Mouse (Mus musculus): ENCODE measurements around the gene Ergic1. TPM values are rescaled to one million over a fixed set of nuclear protein-coding genes. Genes with fewer than 3 reads are reported as not detected.

The Ergic1 gene
- total RNA-seq, 2 experiments from 2014 or later = 71.4 to 87.7 TPM

DNA sequence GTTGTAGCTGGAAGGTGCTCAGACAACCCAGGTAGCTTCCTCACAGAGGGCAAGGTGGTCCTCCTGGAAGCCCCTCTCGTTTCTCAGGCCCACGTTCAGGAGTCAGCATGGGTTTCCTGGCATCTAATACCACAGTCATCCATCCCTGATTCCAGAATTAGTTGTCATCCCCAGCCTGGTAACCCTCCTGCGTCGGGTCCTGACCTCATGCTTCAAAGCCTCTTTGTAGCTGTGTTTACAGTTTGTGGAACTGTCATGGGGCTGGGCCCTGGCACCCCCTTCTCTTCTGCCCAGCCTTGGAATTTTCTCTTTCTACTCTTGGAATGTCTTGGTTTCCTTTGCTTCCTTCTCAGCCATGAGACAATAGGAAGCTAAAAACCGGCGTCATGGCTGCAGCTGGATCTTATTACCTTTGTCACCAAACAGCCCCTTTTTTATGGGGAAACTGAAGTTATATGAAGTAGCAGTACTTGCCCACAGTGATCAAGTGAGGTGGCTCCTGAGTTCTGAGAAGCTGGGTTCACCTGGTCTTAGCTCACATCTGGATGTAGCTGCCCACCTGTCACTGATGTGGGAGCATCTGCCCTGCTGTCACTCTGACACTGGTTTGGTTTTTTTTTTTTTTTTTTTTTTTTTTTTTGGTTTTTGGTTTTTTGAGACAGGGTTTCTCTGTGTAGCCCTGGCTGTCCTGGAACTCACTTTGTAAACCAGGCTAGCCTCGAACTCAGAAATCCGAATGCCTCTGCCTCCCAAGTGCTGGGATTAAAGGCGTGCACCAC is 53.6 kb downstream of the Ergic1 start:
- no peak for DNase-seq
- intact Hi-C loops (cut with DNase I; ENCODE audit: low total_unique reads) = no loop called here

DNA sequence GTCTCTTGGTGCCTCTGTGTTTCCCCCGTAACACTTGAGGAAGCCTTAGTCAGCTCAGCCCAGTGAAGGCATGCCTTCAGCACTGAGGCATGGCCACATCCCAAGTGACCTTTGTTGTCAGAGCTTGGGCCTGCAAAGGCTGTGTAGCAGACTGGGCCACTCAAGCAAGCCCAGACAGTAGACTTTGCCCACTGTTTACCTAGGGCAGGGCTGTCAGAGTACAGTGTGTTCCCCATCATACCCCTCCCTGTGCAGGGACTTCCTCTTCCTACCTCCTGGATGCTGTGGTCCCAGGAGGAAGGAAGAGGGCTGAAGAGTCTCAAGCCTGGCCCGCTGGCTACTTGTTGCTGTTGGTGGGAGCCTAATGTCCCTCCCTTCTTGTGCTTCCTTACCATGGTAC is 55.4 kb downstream of the Ergic1 start:
- DNase-seq = no peak
- intact Hi-C loops (cut with DNase I; ENCODE audit: low total_unique reads) = no loop called here

DNA sequence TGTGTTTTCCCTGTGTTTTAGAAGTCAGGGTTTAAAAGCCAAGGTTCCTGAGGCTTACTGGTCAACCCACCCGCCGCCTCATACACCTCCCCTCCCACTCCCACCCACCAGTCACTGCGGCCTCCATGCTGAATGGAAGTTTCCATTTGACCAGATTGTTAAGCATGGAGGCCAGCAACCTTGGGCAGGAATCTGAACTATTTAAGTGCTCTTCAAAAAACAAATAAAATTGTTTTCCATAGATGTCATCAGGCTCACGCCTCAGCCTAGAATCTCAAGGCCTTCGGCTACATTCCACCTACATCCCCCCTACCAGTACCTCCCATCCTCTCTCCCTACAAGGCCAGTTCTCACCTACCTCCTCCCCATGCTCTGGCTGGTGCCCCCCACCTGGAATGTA is 57.2 kb downstream of the Ergic1 start:
- no peak for DNase-seq
- intact Hi-C loops (cut with DNase I; ENCODE audit: low total_unique reads) = no loop called here

DNA sequence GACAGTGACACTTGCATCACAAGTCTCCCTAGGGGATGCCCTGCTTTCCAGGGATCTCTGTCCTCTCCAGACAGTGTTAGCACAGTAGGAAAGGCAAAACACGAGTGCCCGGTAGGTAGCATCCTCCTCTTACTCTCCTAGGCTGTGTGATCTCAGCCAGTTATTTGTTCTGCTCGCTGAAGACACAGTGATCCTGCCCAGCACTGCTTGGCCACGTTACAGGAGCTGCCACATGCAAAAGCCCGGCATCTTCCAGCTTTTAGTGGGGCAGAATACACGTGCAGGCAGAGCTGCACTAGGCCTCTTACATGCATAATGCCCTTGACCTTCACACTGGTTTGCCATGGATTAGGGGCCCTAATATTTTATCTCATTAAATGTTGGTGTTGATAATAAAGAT is 58.3 kb downstream of the Ergic1 start:
- intact Hi-C loops (cut with DNase I; ENCODE audit: low total_unique reads) = no loop called here

DNA sequence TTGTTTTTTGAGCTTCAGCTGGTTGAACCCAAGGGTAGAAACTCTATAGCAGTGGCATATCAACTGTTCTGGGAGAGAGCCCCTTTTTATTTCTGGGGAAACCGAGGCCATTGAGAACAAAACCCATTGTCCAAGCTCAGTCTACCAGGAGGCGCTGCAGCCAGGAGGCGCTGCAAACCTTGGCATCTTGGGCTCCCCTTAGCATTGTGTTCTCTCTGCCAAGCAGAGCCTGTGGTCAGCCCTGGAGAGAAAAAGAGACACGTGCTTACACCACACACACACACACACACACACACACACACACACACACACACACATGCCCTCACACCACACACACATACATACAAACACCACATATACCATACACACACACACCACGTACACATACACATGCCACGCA is 59.0 kb downstream of the Ergic1 start:
- no peak for DNase-seq
- intact Hi-C loops (cut with DNase I; ENCODE audit: low total_unique reads) = no loop called here

More for the DNA sequence above, 58.3 kb downstream of the Ergic1 start:
- no peak for DNase-seq

DNA sequence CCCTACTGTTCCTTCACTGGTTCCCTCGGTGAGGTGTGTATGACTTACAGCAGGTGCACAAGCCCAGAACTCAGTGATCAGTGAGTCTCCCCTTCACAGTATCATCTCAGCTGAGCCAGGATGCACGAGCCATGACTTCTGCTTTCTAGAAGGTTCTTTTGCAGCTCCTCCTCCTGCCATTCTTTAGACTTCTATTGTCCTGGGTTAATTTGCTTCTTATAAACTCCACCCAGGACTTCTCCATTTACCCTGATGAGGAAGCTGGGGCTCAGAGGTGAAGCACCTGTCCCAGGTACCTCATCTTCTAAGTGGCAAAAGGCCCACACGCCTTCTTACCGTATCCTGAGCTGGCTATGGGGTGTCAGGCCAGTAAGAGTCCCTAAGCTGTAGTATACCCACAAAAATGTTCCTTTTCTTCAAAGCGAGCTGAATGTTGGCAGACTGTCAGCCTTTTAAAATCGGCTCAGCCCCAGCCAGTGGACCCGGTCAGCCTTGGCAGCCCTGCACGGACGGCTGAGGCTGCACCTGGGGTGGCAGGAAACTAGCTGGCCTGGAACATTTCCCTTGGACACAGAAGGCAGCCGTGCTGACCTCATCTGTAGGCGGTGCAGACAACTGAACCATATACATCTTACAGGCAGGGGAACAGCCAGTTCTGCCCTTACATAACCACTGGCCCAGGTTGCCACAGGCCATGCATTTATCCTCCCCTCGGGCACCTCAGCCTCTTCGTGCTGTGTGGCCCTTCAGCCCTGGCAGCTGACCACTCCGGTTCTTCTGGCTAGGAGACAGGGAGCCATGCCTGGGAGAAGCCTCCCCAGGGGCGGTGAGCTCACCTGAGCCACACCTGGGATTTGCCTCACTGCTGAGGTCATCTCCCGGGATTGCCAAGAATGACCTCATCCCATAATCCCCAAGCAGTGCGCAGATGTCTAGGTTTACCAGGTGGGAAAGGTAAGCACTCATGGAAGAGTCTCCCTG is 59.8 kb downstream of the Ergic1 start:
- peak; percentile 67 for DNase-seq
- intact Hi-C loops (cut with DNase I; ENCODE audit: low total_unique reads) = no loop called here

DNA sequence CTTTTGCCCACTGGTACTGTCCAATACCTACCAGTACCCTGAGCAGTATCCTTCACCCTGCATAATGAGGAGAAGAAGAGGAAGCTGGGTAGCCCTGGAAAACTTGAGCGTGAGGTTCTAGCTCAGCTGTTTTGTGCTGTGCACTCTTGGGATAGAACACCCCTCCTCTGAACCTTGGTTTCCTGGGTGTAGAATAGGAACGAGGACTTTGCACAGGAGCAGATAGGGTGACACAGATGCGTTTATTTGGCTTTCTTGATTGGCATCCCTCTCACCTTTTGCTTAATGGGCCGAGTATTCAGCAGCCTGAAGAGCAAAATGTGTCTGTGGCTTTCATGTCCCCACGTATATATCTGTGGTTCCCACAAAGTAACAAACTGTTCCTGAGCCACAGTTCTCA is 60.6 kb downstream of the Ergic1 start:
- intact Hi-C loops (cut with DNase I; ENCODE audit: low total_unique reads) = no loop called here
- DNase-seq = no peak

DNA sequence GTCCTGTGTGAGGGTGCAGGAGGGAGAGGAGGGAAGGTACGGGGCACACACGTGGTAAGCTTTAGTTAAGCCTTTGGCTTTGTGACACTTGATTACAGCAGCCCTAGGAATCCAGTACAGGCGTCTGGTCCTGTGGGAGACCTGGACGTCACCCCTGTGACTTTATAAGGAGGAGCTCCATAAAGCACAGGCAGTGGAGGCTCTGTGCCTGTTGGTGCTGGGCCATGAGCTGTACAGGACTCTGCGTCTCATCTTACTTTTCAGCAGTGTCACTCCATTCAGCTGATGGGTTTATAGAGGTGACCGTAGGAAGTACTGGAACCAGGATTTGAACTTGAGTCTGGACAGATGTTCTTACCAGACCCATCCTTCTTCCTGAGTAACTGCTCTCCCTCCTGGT is 62.7 kb downstream of the Ergic1 start:
- no peak for DNase-seq
- intact Hi-C loops (cut with DNase I; ENCODE audit: low total_unique reads) = no loop called here

DNA sequence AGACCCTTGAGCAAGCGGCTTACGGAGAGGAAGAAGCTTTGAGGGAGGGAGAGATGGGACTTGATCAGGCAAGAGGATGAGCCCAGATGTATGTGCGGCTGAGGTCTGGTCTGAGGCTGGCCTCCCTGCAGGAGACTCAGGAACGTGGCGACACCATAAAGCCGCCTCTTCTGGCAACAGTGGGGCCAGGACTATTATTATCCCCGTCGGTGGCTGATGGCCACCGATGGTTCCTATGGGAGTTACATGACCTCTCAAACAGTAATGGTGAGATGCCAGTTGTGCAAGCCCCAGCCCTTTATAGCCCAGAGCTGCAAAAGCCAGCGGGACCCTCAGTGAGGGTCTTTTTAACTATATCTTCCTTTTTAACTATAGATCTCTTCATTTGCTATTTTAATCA is 63.7 kb downstream of the Ergic1 start:
- no peak for DNase-seq
- intact Hi-C loops (cut with DNase I; ENCODE audit: low total_unique reads) = no loop called here

DNA sequence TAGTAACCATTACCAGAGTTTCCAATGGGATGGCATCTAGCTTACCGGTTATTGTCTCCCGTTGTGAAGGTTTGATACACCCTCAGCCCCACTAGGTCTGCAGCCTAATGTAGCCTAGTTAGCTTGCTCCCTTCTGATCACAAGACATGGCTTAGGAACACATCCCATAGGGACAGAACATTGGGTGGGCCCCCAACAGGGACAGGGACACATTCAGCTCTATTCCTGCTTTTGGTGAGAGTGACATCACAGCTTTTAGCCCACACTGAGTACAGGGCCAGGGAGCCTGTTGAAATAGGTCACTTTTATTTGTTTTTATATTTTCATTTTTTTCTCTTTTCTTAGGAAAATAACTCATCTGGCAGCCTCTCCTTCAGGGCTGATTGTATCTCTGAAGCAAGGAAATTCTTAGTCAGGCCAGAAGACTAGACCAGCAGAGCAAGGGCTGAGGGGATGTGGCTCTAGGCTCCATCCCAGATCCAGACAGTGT is 64.3 kb downstream of the Ergic1 start:
- DNase-seq = no peak
- intact Hi-C loops (cut with DNase I; ENCODE audit: low total_unique reads) = no loop called here

DNA sequence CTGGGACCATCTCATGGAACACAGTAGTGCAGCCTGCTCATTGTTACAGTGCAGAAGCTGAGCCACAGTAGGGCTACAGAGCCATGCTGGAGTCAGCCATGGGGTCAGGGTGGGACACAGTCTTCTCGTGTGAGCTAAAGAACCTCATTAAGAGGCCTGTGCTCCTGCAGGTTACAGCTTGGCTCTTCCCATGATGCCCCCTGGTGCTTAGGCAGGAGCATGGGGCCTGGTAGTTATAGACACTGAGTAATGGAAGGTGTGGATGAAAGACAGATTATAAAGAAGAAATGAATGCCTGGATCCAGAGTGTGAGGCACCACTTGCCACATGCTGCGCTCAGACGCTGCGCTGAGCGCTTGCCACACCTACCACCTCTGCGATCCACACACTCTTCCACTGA is 67.2 kb downstream of the Ergic1 start:
- DNase-seq = no peak
- intact Hi-C loops (cut with DNase I; ENCODE audit: low total_unique reads) = no loop called here

DNA sequence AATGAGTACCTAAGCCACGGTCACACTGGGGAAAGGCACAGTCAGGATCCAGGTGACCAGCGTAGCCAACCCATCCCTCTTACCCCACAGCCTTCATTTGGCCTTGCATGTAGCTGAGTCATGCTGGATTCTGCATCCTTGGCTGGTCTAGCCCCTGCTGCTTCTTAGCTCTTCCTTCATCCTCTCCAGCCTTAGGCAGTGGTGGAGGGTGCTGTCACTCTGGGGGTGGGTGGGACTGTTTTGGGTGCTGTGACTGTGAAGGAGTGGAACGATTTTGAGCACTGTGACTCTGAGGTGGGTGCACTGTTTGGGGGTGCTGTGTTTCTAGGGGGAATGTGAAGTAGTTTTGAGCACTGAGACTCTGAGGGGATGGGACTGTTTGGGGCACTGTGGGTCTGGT is 67.6 kb downstream of the Ergic1 start:
- DNase-seq = no peak
- intact Hi-C loops (cut with DNase I; ENCODE audit: low total_unique reads) = no loop called here

DNA sequence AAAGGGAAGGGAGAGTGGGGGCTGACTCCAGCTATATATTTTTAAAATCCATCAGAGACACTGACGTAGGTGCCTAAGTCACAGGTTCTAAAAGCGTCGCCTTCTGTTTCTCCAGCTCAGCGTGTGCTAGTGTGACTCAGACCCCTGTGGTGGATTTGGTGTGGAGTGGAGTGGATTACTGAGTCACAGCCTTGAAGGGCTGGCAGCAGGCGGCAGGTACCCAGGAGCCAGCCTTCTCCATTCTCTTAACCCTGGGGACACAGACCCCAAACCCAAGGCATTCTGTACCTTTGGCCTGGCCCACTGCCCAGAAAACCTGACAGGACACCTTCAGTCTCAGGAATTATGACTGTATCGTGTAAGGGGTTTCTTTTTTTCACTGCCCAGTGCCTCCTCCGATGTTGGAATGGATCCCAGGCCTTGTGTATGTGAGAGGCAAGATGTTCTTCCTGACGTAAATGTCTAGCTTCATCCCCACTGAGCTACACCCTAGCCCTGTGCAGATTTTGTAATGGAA is 70.6 kb downstream of the Ergic1 start:
- intact Hi-C loops (cut with DNase I; ENCODE audit: low total_unique reads) = no loop called here
- no peak for DNase-seq

DNA sequence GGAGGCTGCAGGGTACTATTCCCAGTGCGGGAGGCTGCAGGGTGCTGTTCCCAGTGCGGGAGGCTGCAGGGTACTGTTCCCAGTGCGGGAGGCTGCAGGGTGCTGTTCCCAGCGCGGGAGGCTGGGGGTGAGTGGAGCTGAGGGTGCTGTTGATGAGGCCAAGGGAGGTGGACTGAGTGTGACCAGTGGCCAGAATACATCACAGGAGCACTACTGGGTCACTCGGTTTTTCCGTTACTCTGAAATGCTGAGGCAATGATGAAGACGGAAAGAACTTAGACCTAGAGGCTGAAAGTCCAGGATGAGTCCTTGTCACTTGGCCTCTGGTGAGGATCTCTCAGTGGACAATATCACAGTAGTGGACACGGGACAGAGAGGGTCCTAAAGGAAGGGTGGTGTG is 71.9 kb downstream of the Ergic1 start:
- intact Hi-C loops (cut with DNase I; ENCODE audit: low total_unique reads) = no loop called here
- no peak for DNase-seq

DNA sequence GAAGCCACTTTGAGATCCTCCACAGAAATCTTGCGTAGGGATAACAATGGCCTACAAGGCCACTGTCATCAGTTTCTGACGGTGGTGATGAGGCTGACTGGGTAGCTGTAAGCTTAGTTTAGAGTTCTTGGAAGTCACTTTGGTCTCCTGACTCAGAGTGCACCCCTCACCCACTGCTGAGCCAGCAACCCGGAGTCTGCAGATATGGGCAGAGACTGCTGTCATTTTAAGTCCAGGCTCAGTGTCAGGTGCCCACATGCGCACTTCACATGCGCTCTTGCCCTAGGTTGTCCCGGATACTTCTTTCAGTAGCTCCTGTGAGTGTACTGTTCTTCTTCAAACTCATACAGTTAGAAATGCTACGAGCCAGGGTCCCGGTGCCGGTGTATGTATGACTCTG is 72.6 kb downstream of the Ergic1 start:
- intact Hi-C loops (cut with DNase I; ENCODE audit: low total_unique reads) = no loop called here
- DNase-seq = no peak

DNA sequence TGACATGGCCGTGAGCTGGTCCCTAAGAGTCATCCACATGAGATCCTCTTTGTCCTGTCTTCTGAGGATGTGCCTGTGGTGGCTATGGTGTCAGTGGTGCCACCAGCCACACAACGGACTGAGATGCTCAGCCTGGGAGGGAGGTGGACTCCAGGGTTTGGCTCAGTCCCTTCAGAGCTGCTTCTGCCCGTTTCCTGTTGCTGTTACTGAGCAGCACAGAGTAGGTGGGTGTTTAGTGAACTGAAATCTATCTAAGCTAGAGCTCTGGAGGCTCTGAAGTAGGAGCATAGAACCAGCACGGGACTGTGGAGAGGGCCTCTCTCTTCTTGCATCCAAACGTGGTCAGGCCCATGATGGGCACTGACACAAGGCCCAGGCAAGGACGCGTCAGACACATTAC is 73.2 kb downstream of the Ergic1 start:
- no peak for DNase-seq
- intact Hi-C loops (cut with DNase I; ENCODE audit: low total_unique reads) = no loop called here

DNA sequence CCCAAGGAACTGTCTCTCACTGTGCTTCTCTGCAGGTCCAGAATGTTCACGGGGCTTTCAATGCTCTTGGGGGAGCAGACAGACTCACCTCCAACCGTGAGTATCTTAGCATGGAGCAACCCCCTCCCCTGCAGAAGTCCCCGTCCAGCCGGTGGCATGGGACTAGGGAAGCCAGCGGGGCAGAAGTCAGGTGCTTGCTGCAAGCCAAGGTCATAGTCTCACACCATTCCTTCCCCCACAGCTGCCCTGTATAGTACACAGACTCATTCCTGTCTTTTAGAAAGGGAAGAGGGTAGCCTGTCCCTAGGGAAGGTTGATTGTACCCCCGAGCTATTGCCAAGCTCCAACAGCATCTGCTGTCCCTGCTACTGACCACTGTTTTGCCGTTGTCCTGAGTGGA is 74.7 kb downstream of the Ergic1 start:
- intact Hi-C loops (cut with DNase I; ENCODE audit: low total_unique reads) = no loop called here
- DNase-seq = no peak

DNA sequence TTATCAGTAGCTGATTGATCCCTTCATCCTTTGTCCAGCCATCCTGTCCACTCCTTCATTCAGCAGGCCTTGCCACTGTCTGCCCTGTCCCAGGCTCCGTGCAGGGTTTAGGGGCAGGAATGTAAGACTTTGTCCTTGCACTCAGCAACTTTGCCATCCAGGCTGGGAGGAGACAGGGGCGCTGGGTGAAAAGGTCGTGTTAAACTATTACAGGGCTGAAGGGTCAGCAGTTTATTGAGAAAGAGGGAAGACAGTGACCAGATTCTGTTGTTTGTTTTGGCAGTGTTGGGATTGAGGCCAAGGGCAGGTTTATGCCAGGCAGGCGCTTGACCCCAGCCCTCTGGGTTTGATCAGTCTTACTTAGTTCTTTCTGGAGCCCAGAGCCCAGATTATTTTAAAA is 76.6 kb downstream of the Ergic1 start:
- intact Hi-C loops (cut with DNase I; ENCODE audit: low total_unique reads) = no loop called here

DNA sequence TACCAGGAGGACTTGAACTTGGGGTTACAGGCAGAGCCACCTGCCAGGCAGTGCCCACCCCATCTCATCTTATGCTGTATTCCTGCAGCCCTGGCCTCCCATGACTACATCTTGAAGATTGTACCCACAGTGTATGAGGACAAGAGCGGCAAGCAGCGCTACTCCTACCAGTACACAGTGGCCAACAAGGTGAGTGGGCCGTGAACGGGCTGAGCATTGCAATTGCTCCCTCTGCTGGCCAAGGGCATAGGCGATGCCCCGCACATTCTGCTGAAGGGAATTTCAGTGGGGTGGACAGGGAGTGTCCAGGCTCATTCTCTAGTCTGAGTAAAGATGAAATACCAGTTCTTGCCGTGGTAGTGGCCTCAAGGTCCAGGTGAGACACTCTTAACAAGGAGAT is 77.4 kb downstream of the Ergic1 start:
- DNase-seq = peak; percentile 81
- intact Hi-C loops (cut with DNase I; ENCODE audit: low total_unique reads) = no loop called here

More for the DNA sequence above, 76.6 kb downstream of the Ergic1 start:
- DNase-seq = no peak

DNA sequence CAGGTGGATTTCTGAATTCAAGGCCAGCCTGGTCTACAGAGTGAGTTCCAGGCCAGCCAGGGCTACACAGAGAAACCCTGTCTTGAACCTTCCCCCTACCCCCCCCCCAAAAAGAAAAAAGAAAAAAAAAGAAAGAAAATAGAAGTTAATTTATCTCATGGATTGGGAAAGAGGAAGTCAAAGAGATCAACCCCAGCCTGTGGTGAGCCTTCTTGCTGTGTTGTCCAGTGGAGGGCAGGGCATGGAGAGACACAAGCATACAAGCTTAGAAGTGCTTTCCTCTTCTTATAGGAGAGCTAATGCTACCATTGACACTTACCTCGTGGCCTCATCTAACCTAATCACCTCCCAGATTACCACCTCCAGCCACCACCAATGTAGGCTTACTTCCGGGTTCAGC is 78.5 kb downstream of the Ergic1 start:
- intact Hi-C loops (cut with DNase I; ENCODE audit: low total_unique reads) = loop anchor here (2.0 kb wide), 1 partner anchor 175 kb away; no protein-coding TSS in a partner anchor
- no peak for DNase-seq

Data from gastrocnemius, postnatal 14 days (tissue).